9 mouse cellular contexts compared by ENCODE assay signal in the genomic region with DNA sequence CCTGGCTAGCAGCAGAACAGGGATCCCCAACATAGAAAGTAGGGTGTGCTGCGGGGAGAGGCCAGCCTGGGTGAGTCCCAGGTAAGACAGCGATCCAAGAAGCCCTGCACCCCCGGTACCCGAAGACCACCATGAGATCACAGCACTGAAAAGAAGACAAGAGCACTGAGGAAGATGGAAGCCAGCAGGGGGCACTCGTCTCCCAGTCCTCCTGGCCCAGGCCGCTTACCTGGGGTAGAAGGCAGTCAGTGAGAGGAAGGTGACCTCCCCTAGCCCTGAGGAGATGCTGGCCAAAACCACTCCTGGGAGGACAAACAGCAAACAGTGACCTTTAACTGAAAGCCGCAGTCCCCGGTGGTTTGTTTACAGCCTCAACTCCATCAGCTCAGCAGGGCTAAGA. TPM values are rescaled to one million over a fixed set of nuclear protein-coding genes. Genes with fewer than 3 reads are reported as not detected.
DNase-seq lines count a peak whose midpoint lies in the region; ATAC-seq and TF ChIP-seq lines count a peak whose summit lies in the region.
"Had no signal": no experiment of that assay in that cellular context is flagged by ENCODE, and none has a peak within 500 bp of the region (broad histone marks: within the 10 kb centered on the region; RNA-seq: fewer than 3 reads in every experiment).

No protein-coding gene starts in this region.

- no peak overlapping the region for H3K27ac ChIP-seq in testis, adult 2 months (ENCODE audit: control insufficient read depth, insufficient read depth, low read depth, low read length)
- H3K27ac ChIP-seq in limb, embryonic 14.5 days (replicated peaks; ENCODE audit: low read depth, low read length), result no peak overlapping the region
- no peak overlapping the region for H3K27ac ChIP-seq in stomach, postnatal 0 days (replicated peaks)

- intact Hi-C loops in heart, postnatal 14 days (cut with DNase I), result no loop called here
- intact Hi-C loops in heart, postnatal 25 days (cut with DNase I), result loop anchor here (2.0 kb wide), 2 partner anchors 58 to 122 kb away; no protein-coding TSS in a partner anchor

- H3K36me3 ChIP-seq in testis, adult 2 months (ENCODE audit: control insufficient read depth, insufficient read depth, low read length), result no peaks in the 10 kb centered on the region
- peaks cover 42% of the 10 kb centered on the region for H3K36me3 ChIP-seq in limb, embryonic 14.5 days (ENCODE audit: control insufficient read depth, insufficient read depth, low read length)
- H3K36me3 ChIP-seq in stomach, postnatal 0 days (ENCODE audit: control insufficient read depth, insufficient read depth, low read length), result peaks cover 3% of the 10 kb centered on the region; the same call in 1 of the 2 replicates

- TF ChIP-seq EP300 in stomach, postnatal 0 days (optimal IDR thresholded peaks at IDR 0.05), result no peak

- H3K9ac ChIP-seq in limb, embryonic 14.5 days (ENCODE audit: low read depth, low read length, severe bottlenecking), result no peak overlapping the region
- H3K9ac ChIP-seq in stomach, postnatal 0 days (ENCODE audit: low read length), result no peak overlapping the region

- ATAC-seq in limb, embryonic 14.5 days (ENCODE audit: low FRiP score, low read depth), result no peak
- no peak for ATAC-seq in stomach, postnatal 0 days (ENCODE audit: low FRiP score, low TSS enrichment)
- ATAC-seq in megakaryocyte, adult 5-6 weeks (ENCODE audit: poor library complexity, severe bottlenecking), result no peak

- TF ChIP-seq POLR2A in testis, adult 2 months (IDR thresholded peaks at IDR 0.05; ENCODE audit: control insufficient read depth, low read depth, low read length), result no peak
- TF ChIP-seq POLR2A in limb, embryonic 14.5 days (IDR thresholded peaks at IDR 0.05; ENCODE audit: borderline replicate concordance, extremely low read depth, insufficient read depth, insufficient read length), result no peak

- peak; percentile 53 to 61 for DNase-seq in heart, postnatal 14 days
- no peak for DNase-seq in heart, postnatal 25 days (ENCODE audit: low spot score)
- DNase-seq in testis, postnatal 14 days (ENCODE audit: low spot score), result no peak
- DNase-seq in cerebellum, postnatal 14 days, result peak; percentile 51 to 65
- peak; percentile 31 for DNase-seq in limb, embryonic 14.5 days (ENCODE audit: low spot score)
- DNase-seq in stomach, postnatal 0 days (ENCODE audit: low spot score), result peak; percentile 67

- H3K4me2 ChIP-seq in limb, embryonic 14.5 days (replicated peaks; ENCODE audit: low read depth, low read length, severe bottlenecking), result no peak overlapping the region
- no peak overlapping the region for H3K4me2 ChIP-seq in stomach, postnatal 0 days (replicated peaks; ENCODE audit: low read depth)

- peak; percentile 30; the same call in 1 of the 2 replicates for TF ChIP-seq CTCF in testis, adult 2 months (IDR thresholded peaks at IDR 0.05; ENCODE audit: control insufficient read depth, insufficient read depth, insufficient replicate concordance, low read depth, low read length)
- peak; percentile 77 for TF ChIP-seq CTCF in stomach, postnatal 0 days (IDR thresholded peaks at IDR 0.05; ENCODE audit: low read depth)

- H3K27me3 ChIP-seq in testis, adult 2 months (ENCODE audit: control insufficient read depth, insufficient read depth, low read length), result no peaks in the 10 kb centered on the region
- H3K27me3 ChIP-seq in limb, embryonic 14.5 days (ENCODE audit: control insufficient read depth, insufficient read depth, low read length), result no peaks in the 10 kb centered on the region
- no peaks in the 10 kb centered on the region for H3K27me3 ChIP-seq in stomach, postnatal 0 days (ENCODE audit: control insufficient read depth, insufficient read depth, low read length)

- H3K4me3 ChIP-seq in testis, adult 2 months (ENCODE audit: control insufficient read depth, low read depth, low read length), result no peak overlapping the region
- H3K4me3 ChIP-seq in limb, embryonic 14.5 days (replicated peaks; ENCODE audit: low read length), result no peak overlapping the region
- H3K4me3 ChIP-seq in stomach, postnatal 0 days (ENCODE audit: low read depth, low read length), result no peak overlapping the region
- H3K4me3 ChIP-seq: erythroblast, embryonic 14.5 days had no signal

- no peaks in the 10 kb centered on the region for H3K9me3 ChIP-seq in limb, embryonic 14.5 days (ENCODE audit: control insufficient read depth, low read length)
- H3K9me3 ChIP-seq in stomach, postnatal 0 days (ENCODE audit: control insufficient read depth, low read length), result no peaks in the 10 kb centered on the region

- H3K4me1 ChIP-seq in testis, adult 2 months (ENCODE audit: control insufficient read depth, insufficient read depth, low read length), result peaks cover 7% of the 10 kb centered on the region
- peaks cover 7% of the 10 kb centered on the region; the same call in 1 of the 2 replicates for H3K4me1 ChIP-seq in limb, embryonic 14.5 days (ENCODE audit: control insufficient read depth, insufficient read depth, low read length)
- no peaks in the 10 kb centered on the region for H3K4me1 ChIP-seq in stomach, postnatal 0 days (replicated peaks; ENCODE audit: control insufficient read depth, insufficient read depth)

- WGBS in limb, embryonic 14.5 days, result 43% methylated on average over 7 of the region's 8 CpGs
- 41% methylated on average over 8 of the region's 8 CpGs for WGBS in stomach, postnatal 0 days

RNA-seq across cellular contexts. Expression of gene Apobr, which starts 5.6 kb away (rescaled TPM):
- 1 to 10 TPM in 1 of 2 experiments, under 1 TPM in 1; 0.65 to 1.7 TPM for total RNA-seq in heart, postnatal 14 days (2021)
- total RNA-seq in heart, postnatal 25 days (2021), result under 1 TPM; 0.28 to 0.86 TPM
- polyA plus RNA-seq in testis, adult 2 months (2012; rRNA removed), result 0.16 and 1.3 TPM in 2 replicates
- 0.96 and 1.0 TPM in 2 replicates for polyA plus RNA-seq in limb, embryonic 14.5 days (2012; rRNA removed)
- 1.1 and 1.5 TPM in 2 replicates for polyA plus RNA-seq in limb, embryonic 14.5 days (2014; fragmentation: Nextera tagmentation; extraction: Ambion mirVana)
- 0.46 and 0.56 TPM in 2 replicates for polyA plus RNA-seq in stomach, postnatal 0 days (2015; fragmentation: Nextera tagmentation; extraction: Ambion mirVana)
- total RNA-seq in megakaryocyte, adult 5-6 weeks (2015), result 27.6 and 30.3 TPM in 2 replicates
- total RNA-seq in megakaryocyte, adult 5-6 weeks (2017), result 98.7 and 99.5 TPM in 2 replicates

RNA-seq across cellular contexts. Expression of gene Cln3, which starts 6.4 kb away (rescaled TPM):
- total RNA-seq in heart, postnatal 14 days (2021), result 10 to 100 TPM; 13.2 to 13.3 TPM
- 10 to 100 TPM; 11.3 to 13.6 TPM for total RNA-seq in heart, postnatal 25 days (2021)
- 34.9 and 42.7 TPM in 2 replicates for polyA plus RNA-seq in testis, adult 2 months (2012; rRNA removed)
- 55.4 and 81.7 TPM in 2 replicates for polyA plus RNA-seq in limb, embryonic 14.5 days (2012; rRNA removed)
- polyA plus RNA-seq in limb, embryonic 14.5 days (2014; fragmentation: Nextera tagmentation; extraction: Ambion mirVana), result 34.6 and 35.5 TPM in 2 replicates
- polyA plus RNA-seq in stomach, postnatal 0 days (2015; fragmentation: Nextera tagmentation; extraction: Ambion mirVana), result 17.2 and 17.7 TPM in 2 replicates
- total RNA-seq in megakaryocyte, adult 5-6 weeks (2015), result 106 and 118 TPM in 2 replicates
- 59.5 and 77.8 TPM in 2 replicates for total RNA-seq in megakaryocyte, adult 5-6 weeks (2017)

RNA-seq across cellular contexts. Expression of gene Eif3c, which starts 13.0 kb away (rescaled TPM):
- total RNA-seq in heart, postnatal 14 days (2021), result 100 to 1,000 TPM; 138 to 140 TPM
- 100 to 1,000 TPM; 130 to 139 TPM for total RNA-seq in heart, postnatal 25 days (2021)
- polyA plus RNA-seq in testis, adult 2 months (2012; rRNA removed), result 144 and 157 TPM in 2 replicates
- 107 and 115 TPM in 2 replicates for polyA plus RNA-seq in limb, embryonic 14.5 days (2012; rRNA removed)
- 169 and 171 TPM in 2 replicates for polyA plus RNA-seq in limb, embryonic 14.5 days (2014; fragmentation: Nextera tagmentation; extraction: Ambion mirVana)
- polyA plus RNA-seq in stomach, postnatal 0 days (2015; fragmentation: Nextera tagmentation; extraction: Ambion mirVana), result 150 and 163 TPM in 2 replicates
- total RNA-seq in megakaryocyte, adult 5-6 weeks (2015), result 110 and 121 TPM in 2 replicates
- 131 and 143 TPM in 2 replicates for total RNA-seq in megakaryocyte, adult 5-6 weeks (2017)

RNA-seq across cellular contexts. Expression of gene Il27, which starts 15.6 kb away (rescaled TPM):
- total RNA-seq in heart, postnatal 14 days (2021), result not detected
- total RNA-seq in heart, postnatal 25 days (2021), result not detected
- polyA plus RNA-seq in testis, adult 2 months (2012; rRNA removed), result not detected in 2 replicates
- not detected in 2 replicates for polyA plus RNA-seq in limb, embryonic 14.5 days (2012; rRNA removed)
- polyA plus RNA-seq in limb, embryonic 14.5 days (2014; fragmentation: Nextera tagmentation; extraction: Ambion mirVana), result not detected in 2 replicates
- polyA plus RNA-seq in stomach, postnatal 0 days (2015; fragmentation: Nextera tagmentation; extraction: Ambion mirVana), result 0.10 and 0.13 TPM in 2 replicates
- 2.5 and 2.9 TPM in 2 replicates for total RNA-seq in megakaryocyte, adult 5-6 weeks (2015)
- 3.0 and 4.8 TPM in 2 replicates for total RNA-seq in megakaryocyte, adult 5-6 weeks (2017)
- polyA plus RNA-seq: erythroblast, embryonic 14.5 days had no signal

RNA-seq across cellular contexts. Expression of gene Nupr1, which starts 51.5 kb away (rescaled TPM):
- 1 to 10 TPM; 8.7 to 9.2 TPM for total RNA-seq in heart, postnatal 14 days (2021)
- 1 to 10 TPM; 7.7 to 9.4 TPM for total RNA-seq in heart, postnatal 25 days (2021)
- 1.4 and 2.6 TPM in 2 replicates for polyA plus RNA-seq in testis, adult 2 months (2012; rRNA removed)
- polyA plus RNA-seq in limb, embryonic 14.5 days (2012; rRNA removed), result 5.8 and 11.6 TPM in 2 replicates
- polyA plus RNA-seq in limb, embryonic 14.5 days (2014; fragmentation: Nextera tagmentation; extraction: Ambion mirVana), result 10.9 and 19.2 TPM in 2 replicates
- polyA plus RNA-seq in stomach, postnatal 0 days (2015; fragmentation: Nextera tagmentation; extraction: Ambion mirVana), result 140 and 182 TPM in 2 replicates
- 54.7 and 61.4 TPM in 2 replicates for total RNA-seq in megakaryocyte, adult 5-6 weeks (2015)
- total RNA-seq in megakaryocyte, adult 5-6 weeks (2017), result 108 and 126 TPM in 2 replicates

Comparison
In these comparisons a context has a peak if more than half of its experiments do, and no peak if none do; other contexts are left out.
1. DNase-seq: peak in heart, postnatal 14 days (2 of 2), cerebellum, postnatal 14 days (2 of 2), limb, embryonic 14.5 days (single experiment) and stomach, postnatal 0 days (single experiment); none in heart, postnatal 25 days (single experiment) and testis, postnatal 14 days (single experiment).
2. RNA of gene Apobr, which starts 5.6 kb away (total RNA-seq): 27.6 to 99.5 TPM in megakaryocyte, adult 5-6 weeks; 0.65 to 1.7 TPM in heart, postnatal 14 days and 0.28 to 0.86 TPM in heart, postnatal 25 days; every median in the first group is over 10 times any median in the second.
3. RNA of gene Cln3, which starts 6.4 kb away (total RNA-seq): 59.5 to 118 TPM in megakaryocyte, adult 5-6 weeks; 11.3 to 13.6 TPM in heart, postnatal 25 days and 13.2 to 13.3 TPM in heart, postnatal 14 days; every median in the first group is over 4 times any median in the second.